Mouse (Mus musculus) cerebellum, postnatal 10 days (tissue): ENCODE measurements around the gene Daxx.
"Not testable (repeated sequence)": the region's sequence is repeated elsewhere in the genome, so short reads cannot be mapped to it uniquely, and the experiment has no call there.

Source experiments
- DNase-seq, 2 experiments: peaks; one replicate each; pipeline ENCODE4 v3.0.0; 2021; ENCODE audit warnings: mixed read lengths in 2 of 2

Daxx gene

GRCm38 (mm10) chr17:33909077-33909868 lies at the start of gene Daxx:
TSS of gene Daxx (plus strand) at chr17:33909414.
- peak; percentile 99 to 100 for DNase-seq

DNA sequence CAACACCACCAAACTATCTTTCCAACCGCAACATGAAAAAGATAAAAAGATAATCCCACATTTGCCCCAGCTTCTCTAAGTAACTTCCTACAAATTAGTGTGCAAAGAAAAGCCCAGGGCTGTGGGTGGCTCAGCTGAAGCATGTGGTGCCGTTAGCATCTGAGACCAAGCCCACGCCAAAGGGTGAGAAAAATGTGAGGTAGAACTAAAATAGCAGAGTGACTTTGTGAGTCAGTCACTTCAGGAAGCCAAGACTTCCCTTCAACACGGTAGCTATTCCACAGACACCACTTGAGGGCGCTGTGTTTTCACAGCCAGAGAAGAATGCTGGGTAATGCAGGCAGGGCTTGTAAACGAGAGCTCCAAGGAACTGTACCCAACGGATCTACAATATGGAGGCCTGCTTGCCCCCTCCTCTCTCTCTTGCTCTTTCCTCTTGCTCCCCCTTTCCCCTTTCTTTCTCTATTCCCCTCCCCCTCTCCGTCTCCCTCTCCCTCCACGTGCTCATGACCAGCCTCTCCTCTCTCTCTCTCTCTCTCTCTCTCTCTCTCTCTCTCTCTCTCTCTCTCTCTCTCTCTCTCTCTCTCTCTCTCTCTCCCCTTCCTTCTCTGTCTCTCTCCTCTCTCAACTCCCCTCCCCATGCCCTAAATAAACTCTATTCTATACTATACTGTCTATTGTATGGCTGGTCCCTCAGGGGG lies 43.7 kb upstream of the Daxx start:
- peak; percentile 24 to 30 for DNase-seq

DNA sequence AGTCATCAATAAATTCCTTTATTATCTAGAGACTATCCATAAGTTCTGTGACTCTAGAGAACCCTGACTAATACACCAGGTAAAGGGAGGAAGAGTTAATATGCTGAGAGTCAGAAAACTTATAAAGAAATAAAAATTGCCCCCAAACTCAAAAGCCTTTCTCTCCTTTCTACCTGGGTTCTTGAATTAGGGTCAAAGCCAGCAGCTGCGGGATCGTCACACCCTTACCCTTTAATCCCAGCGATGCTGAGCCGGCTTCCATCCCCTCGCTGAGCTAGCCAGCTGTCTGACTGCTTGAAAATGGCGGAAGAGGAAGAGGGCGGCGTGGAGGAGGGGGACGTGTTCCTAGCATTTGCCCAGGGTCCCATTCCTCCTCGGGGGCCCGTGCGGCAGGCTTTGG lies 35.7 kb upstream of the Daxx start, which contains the start of gene Gm7029:
Gene Gm7029, plus strand, starts transcription at position 301 of the 400 bp plus-strand sequence.
- DNase-seq: not testable (repeated sequence)

- peak; percentile 43 to 50 for DNase-seq
Observed at GRCm38 (mm10) chr17:33874411-33874810, 34.8 kb upstream of the Daxx start.

DNA sequence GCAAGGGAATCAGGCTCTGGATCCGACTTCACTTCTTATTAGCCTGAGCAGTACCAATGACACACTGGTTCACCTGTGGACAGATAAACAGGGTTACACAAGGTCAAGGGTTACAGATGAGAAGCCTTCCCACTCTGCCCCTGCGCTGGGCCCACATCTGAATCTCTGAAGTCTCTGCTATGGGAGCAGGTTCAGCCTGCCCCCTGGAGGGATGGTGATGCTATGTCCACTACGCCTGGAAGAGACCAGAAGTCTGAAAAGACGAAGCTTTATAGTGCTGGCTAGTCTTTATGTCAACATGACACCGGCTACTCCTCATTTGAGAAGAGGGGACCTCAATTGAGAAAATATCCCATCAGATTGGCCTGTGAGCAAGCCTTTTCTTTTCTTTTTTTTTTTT lies 33.4 kb upstream of the Daxx start:
- DNase-seq: peak in 1 of 2 experiments; percentile 24

GRCm38 (mm10) chr17:33884320-33884719 lies 24.9 kb upstream of the Daxx start:
- not testable (repeated sequence) for DNase-seq

GRCm38 (mm10) chr17:33887802-33888201 lies 21.4 kb upstream of the Daxx start:
- not testable (repeated sequence) for DNase-seq

DNA sequence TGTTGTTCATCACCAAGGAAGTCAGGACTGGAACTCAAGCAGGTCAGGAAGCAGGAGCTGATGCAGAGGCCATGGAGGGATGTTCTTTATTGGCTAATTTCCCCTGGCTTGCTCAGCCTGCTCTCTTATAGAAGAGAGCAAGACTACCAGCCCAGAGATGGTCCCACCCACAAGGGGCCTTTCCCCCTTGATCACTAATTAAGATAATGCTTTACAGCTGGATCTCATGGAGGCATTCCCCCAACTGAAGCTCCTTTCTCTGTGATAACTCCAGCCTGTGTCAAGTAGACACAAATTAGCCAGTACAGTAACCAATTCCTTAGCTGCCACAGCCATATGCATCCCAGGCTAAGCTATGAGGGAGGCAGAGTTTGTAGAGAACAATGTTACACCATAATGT lies 21.0 kb upstream of the Daxx start:
- not testable (repeated sequence) for DNase-seq

- DNase-seq: not testable (repeated sequence)
Observed at GRCm38 (mm10) chr17:33889941-33890532, 19.2 kb upstream of the Daxx start.

- peak; percentile 100 for DNase-seq
Observed at GRCm38 (mm10) chr17:33890533-33891059, 18.6 kb upstream of the Daxx start, which contains the start of gene Kifc1. TSS of gene Kifc1 (minus strand) at chr17:33890661.

DNA sequence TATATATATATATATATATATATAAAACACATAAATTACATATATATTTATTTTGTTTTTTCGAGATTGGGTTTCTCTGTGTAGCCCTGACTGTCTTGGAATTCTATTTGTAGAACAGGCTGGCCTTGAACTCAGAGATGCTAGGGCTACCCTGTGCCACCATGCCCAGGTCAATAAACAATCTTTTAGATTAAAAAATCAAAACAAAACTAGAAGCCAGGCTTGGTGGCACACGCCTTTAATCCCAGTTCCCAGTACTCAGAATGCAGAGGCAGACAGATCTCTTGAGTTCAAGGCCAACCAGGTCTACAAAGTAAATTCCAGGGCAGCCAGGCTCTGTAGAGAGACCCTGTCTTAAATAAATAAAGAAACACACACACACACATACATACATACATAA lies 17.9 kb upstream of the Daxx start:
- no peak for DNase-seq

DNA sequence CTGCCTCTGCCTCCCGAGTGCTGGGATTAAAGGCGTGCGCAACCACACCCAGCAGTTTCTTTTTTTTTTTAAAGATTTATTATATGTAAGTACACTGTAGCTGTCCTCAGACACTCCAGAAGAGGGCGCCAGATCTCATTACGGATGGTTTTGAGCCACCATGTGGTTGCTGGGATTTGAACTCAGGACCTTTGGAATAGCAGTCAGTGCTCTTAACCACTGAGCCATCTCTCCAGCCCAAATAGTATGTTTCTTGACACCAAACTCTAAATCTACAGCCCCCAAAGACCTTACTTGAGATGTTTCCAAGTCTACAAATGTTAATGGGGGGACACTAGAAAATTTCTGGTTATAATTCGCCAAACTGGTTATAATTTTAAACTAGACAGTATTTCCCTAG lies 17.3 kb upstream of the Daxx start:
- not testable (repeated sequence) for DNase-seq

DNA sequence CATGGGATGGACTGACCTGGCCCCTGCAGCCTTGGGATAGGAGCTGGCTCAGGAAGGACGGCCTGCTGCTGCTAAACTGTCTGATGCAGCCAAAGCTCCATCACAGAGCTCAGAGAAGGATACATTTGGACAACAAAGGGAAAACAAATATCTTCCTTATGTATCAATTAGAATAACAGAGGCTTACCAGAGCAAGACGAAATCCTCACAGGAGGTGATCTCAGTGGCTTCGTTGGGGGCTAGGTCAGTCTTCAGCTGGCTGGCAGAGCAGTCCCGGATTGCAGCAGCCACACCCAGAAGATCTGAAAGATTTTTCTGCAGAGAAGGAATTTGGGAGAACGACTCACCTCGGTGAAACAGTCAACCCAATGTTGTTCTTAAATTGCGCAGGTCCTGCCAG lies 16.8 kb upstream of the Daxx start:
- DNase-seq: no peak

- DNase-seq: not testable (repeated sequence)
Observed at GRCm38 (mm10) chr17:33893011-33893410, 16.2 kb upstream of the Daxx start.

- DNase-seq: peak; percentile 58 to 63
Observed at GRCm38 (mm10) chr17:33897114-33897794, 12.0 kb upstream of the Daxx start.

- DNase-seq: not testable (repeated sequence)
Observed at GRCm38 (mm10) chr17:33898193-33898592, 11.0 kb upstream of the Daxx start.

DNA sequence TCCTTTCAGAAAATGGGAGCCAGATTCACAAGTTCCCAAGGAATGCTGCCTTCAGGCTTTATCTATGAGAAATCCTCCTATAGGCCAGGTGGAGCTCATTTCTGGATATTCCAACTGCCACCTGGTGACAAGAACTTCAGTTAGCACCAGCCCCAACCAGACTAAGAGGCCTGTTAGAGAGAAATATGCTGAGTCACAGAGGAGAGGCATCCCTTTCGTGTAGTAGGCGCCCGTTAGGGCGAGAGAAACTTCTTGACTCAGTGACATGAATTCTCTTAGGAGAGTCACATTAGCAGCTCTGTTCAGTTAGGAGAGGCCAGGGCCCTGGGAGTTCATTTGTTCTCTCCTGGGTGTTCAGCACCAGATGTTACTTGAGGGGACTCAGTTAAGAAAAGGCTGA lies 9.6 kb upstream of the Daxx start:
- no peak for DNase-seq

DNA sequence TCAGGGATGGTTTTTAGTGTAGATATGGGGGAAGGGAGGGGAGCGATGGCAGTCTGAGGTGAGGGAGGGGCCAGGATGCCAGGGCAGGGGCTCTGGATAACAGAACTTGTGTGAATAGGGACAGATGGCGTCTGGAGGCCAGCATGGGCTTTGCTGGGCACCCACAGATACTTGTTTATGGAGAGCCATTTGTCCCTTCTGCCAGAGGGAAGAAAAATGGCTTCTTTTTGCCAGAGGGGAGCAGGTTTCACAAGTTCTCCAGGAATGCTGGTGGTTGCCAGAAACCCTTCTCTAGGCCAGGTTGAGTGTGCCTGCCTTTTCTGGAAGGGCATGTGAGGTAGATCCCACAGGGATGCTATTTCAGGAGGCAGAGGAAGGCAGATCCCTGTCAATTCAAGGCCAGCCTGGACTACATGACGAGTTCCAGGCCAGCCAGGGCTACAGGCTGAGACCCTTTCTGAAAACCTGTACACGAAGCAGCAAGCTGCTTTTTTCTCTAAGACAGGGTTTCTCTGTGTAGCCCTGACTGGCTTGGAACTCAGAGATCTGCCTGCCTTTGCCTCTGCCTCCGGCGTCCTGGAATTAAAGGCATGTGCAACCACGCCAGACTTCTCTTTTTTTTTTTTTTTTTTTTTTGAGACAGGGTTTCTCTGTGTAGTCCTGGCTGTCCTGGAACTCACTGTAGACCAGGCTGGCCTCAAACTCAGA lies 8.8 kb upstream of the Daxx start:
- DNase-seq: peak; percentile 53 to 65

DNA sequence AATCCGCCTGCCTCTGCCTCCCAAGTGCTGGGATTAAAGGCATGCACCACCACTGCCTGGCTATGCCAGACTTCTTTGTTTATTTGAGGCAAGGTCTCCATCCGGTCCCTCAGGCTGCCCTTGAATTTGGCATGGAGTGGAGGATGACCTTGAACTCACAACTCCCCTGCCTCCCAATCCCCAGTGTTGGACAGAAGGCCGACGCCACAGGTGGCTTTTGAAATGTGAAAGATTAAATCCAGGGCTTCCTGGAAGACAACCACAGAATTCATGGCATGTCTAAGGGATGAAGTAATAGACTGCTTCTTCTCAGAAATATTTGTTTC lies 8.3 kb upstream of the Daxx start:
- no peak for DNase-seq

DNA sequence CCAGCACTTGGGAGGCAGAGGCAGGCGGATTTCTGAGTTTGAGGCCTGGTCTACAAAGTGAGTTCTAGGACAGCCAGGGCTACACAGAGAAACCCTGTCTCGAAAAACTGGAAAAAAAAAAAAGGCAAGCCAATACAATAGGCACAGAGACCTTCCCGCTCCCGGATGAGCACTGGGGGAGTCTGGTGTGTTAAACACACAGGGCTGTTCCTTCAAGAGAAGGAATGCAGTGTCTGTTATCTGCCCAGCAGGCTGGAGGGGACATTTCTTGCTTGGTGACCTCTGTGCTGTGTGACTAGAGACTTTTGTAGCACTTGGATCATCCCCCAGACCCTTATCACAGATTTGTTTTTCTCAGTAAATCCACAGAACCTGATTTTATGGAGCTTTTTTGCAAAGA lies 7.6 kb upstream of the Daxx start:
- no peak for DNase-seq

DNA sequence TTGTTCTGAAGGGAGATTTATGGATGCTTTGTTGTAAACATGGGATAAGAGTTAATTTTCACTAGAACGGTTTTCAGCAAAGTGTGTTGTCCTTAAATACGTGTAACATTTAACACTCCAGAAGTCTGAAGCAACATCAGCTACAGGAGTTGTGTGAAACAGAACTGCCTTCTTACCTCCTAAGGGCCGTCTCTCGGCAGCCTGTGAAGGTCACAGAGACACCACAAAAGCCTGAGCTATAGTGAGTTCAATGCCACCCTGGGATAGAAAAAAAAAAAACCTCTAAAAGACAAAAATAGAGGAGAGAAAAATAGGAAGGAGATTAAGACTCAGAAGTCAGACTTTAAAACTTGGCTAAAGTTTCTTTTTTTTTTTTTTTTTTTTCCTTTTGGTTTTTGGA lies 7.1 kb upstream of the Daxx start:
- no peak for DNase-seq

- DNase-seq: no peak
Observed at GRCm38 (mm10) chr17:33902491-33902890, 6.7 kb upstream of the Daxx start.
